Mouse (Mus musculus): ENCODE measurements at regions not wholly inside any gene's neighbourhood (a gene's known extent, or its start where the extent isn't known, plus 50 kb on each side); places are given as distances from the start of the nearest gene placed in this dataset.

DNA sequence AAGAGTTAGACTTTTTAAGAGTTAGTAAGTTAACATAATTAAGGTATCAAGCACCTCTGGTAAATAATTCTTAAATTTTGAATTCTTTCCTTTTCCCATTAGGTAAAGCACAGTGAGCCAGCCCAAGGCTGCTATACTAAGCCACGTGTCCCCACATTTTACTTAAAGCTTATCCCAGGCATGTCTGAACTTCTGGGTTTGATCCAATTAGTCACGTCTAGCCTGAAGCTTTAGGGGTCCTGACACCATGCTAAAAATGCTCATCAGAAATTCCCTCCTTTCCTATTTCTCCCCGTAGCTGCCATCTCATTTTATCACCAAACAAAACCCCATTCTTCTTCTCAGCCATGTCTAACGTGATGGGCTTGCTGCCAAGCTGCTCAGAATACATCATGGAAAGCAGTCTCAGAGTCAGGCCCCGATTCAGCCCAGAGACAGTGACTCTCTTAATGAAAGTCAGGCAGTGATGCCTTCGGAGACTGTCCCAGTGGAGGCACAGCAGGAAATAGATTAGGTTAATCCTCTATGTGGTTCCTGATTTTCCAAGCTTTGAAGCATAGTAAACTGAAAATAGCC lies 315.5 kb downstream of the Ccser2 start:
- H3K36me3 ChIP-seq (ENCODE audit: control insufficient read depth, insufficient read depth): no peaks in the 10 kb centered on the region
- H3K79me2 ChIP-seq (ENCODE audit: control insufficient read depth, insufficient read depth): no peaks in the 10 kb centered on the region
- H3ac ChIP-seq (ENCODE audit: control insufficient read depth, insufficient read length): no peak overlapping the region
- H3K27me3 ChIP-seq (ENCODE audit: control insufficient read depth, insufficient read depth, insufficient read length): no peaks in the 10 kb centered on the region
- TF ChIP-seq MYOG (IDR thresholded peaks at IDR 0.05; ENCODE audit: control insufficient read depth in 1 of 3, insufficient read depth in 1 of 3, insufficient read length in 2 of 3, low read depth in 2 of 3): no peak
- TF ChIP-seq MAX (IDR thresholded peaks at IDR 0.05; ENCODE audit: low read depth): no peak
- no peak for TF ChIP-seq POLR2AphosphoS2 (IDR thresholded peaks at IDR 0.05; ENCODE audit: insufficient read length, low read depth)
- TF ChIP-seq USF1 (IDR thresholded peaks at IDR 0.05; ENCODE audit: low read depth): no peak
- TF ChIP-seq CEBPB (IDR thresholded peaks at IDR 0.05; ENCODE audit: insufficient read depth, poor library complexity, severe bottlenecking): no peak
- TF ChIP-seq TCF12 (IDR thresholded peaks at IDR 0.05; ENCODE audit: insufficient read depth, poor library complexity, severe bottlenecking): no peak
- TF ChIP-seq POLR2A (IDR thresholded peaks at IDR 0.05; ENCODE audit: insufficient read length, low read depth): no peak
- TF ChIP-seq TCF3 (IDR thresholded peaks at IDR 0.05; ENCODE audit: insufficient read length, low read depth): no peak
- TF ChIP-seq MYOD1 (IDR thresholded peaks at IDR 0.05; ENCODE audit: control insufficient read depth in 1 of 3, insufficient read length in 2 of 3, low read depth in 2 of 3): no peak
- TF ChIP-seq REST (IDR thresholded peaks at IDR 0.05; ENCODE audit: insufficient read depth, insufficient read length): no peak
- H3K4me3 ChIP-seq: no peak overlapping the region
- H3K4me2 ChIP-seq (ENCODE audit: low read depth): no peak overlapping the region

DNA sequence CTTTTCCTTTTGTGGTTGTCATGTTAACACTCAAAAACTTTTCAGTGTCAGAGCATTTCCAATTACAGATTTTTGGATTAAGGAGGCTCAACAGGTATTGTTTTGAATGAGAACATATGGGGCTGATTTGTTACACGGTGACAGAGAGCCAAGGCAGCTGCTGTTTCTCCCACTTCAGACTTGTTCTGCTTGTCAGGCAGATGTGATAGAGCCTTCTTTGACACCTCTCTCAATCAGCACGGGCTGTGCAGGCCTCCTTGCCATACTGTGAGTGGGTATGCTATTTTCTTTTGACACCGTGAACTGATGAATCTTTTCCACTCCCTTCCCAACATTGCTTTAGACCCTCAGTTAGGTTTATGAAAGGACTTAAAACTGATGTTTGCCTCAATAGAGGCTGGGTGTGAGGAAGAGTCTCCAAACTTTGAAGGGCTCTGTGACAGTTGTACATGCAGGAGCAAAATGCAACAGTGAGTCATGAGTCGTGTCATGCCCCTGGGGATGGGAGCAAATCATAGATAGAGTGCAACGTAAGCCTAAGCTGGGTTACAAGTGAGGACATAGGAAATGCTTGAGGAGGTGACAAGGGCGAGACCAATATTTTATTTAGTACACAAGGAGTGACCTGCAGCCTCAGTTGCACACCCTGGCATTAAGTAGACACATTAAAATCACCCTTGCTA lies 317.4 kb downstream of the Ccser2 start:
- Histone ChIP-seq H3K4me2 (ENCODE audit: low read depth) (no peak overlapping the region), H3ac (ENCODE audit: control insufficient read depth, insufficient read length) (no peak overlapping the region), H3K4me3 (no peak overlapping the region), H3K79me2 (ENCODE audit: control insufficient read depth, insufficient read depth) (no peaks in the 10 kb centered on the region), H3K36me3 (ENCODE audit: control insufficient read depth, insufficient read depth) (no peaks in the 10 kb centered on the region), H3K27me3 (ENCODE audit: control insufficient read depth, insufficient read depth, insufficient read length) (no peaks in the 10 kb centered on the region)
- no peak for TF ChIP-seq REST (IDR thresholded peaks at IDR 0.05; ENCODE audit: insufficient read depth, insufficient read length)
- TF ChIP-seq MYOG (IDR thresholded peaks at IDR 0.05; ENCODE audit: control insufficient read depth in 1 of 3, insufficient read depth in 1 of 3, insufficient read length in 2 of 3, low read depth in 2 of 3): no peak
- TF ChIP-seq TCF12 (IDR thresholded peaks at IDR 0.05; ENCODE audit: insufficient read depth, poor library complexity, severe bottlenecking): no peak
- TF ChIP-seq POLR2AphosphoS2 (IDR thresholded peaks at IDR 0.05; ENCODE audit: insufficient read length, low read depth): no peak
- no peak for TF ChIP-seq USF1 (IDR thresholded peaks at IDR 0.05; ENCODE audit: low read depth)
- no peak for TF ChIP-seq TCF3 (IDR thresholded peaks at IDR 0.05; ENCODE audit: insufficient read length, low read depth)
- TF ChIP-seq E2F4 (IDR thresholded peaks at IDR 0.05; ENCODE audit: insufficient read depth): no peak
- TF ChIP-seq SRF (IDR thresholded peaks at IDR 0.05; ENCODE audit: control insufficient read depth, insufficient read length, low read depth): no peak
- TF ChIP-seq MAX (IDR thresholded peaks at IDR 0.05; ENCODE audit: low read depth): no peak
- no peak for TF ChIP-seq CEBPB (IDR thresholded peaks at IDR 0.05; ENCODE audit: insufficient read depth, poor library complexity, severe bottlenecking)

DNA sequence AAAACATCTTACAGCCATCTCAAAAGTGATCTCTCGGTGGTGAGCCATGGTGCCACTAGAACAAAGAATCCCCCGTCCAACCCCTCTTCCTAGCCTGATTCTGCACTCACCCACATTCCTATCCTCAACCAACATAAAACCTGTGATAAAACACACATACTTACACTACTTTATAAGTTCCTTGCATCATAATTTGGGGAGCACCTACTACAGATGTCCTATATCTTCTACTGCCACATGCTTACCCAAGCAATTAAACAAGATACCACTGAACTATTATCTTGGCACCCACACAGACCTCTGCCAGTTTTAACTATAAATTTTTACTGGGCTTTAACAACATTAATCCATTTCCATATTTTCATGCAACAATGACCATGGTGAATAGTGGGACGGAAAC lies 321.9 kb downstream of the Ccser2 start:
- TF ChIP-seq E2F4 (IDR thresholded peaks at IDR 0.05; ENCODE audit: insufficient read depth): no peak
- no peak for TF ChIP-seq REST (IDR thresholded peaks at IDR 0.05; ENCODE audit: insufficient read depth, insufficient read length)
- TF ChIP-seq TCF3 (IDR thresholded peaks at IDR 0.05; ENCODE audit: insufficient read length, low read depth): no peak
- TF ChIP-seq MYOG (IDR thresholded peaks at IDR 0.05; ENCODE audit: control insufficient read depth in 1 of 3, insufficient read depth in 1 of 3, insufficient read length in 2 of 3, low read depth in 2 of 3): no peak
- no peak for TF ChIP-seq MAX (IDR thresholded peaks at IDR 0.05; ENCODE audit: low read depth)
- TF ChIP-seq USF1 (IDR thresholded peaks at IDR 0.05; ENCODE audit: low read depth): no peak
- no peak for TF ChIP-seq POLR2AphosphoS2 (IDR thresholded peaks at IDR 0.05; ENCODE audit: insufficient read length, low read depth)
- TF ChIP-seq CEBPB (IDR thresholded peaks at IDR 0.05; ENCODE audit: insufficient read depth, poor library complexity, severe bottlenecking): no peak
- no peak for TF ChIP-seq TCF12 (IDR thresholded peaks at IDR 0.05; ENCODE audit: insufficient read depth, poor library complexity, severe bottlenecking)
- no peak for TF ChIP-seq MYOD1 (IDR thresholded peaks at IDR 0.05; ENCODE audit: control insufficient read depth in 1 of 3, insufficient read length in 2 of 3, low read depth in 2 of 3)
- no peak for TF ChIP-seq SRF (IDR thresholded peaks at IDR 0.05; ENCODE audit: control insufficient read depth, insufficient read length, low read depth)
- no peak for TF ChIP-seq POLR2A (IDR thresholded peaks at IDR 0.05; ENCODE audit: insufficient read length, low read depth)
- no peaks in the 10 kb centered on the region for H3K27me3 ChIP-seq (ENCODE audit: control insufficient read depth, insufficient read depth, insufficient read length)
- no peak overlapping the region for H3K4me3 ChIP-seq
- H3ac ChIP-seq (ENCODE audit: control insufficient read depth, insufficient read length): no peak overlapping the region
- no peak overlapping the region for H3K4me2 ChIP-seq (ENCODE audit: low read depth)
- no peaks in the 10 kb centered on the region for H3K79me2 ChIP-seq (ENCODE audit: control insufficient read depth, insufficient read depth)
- no peaks in the 10 kb centered on the region for H3K36me3 ChIP-seq (ENCODE audit: control insufficient read depth, insufficient read depth)

DNA sequence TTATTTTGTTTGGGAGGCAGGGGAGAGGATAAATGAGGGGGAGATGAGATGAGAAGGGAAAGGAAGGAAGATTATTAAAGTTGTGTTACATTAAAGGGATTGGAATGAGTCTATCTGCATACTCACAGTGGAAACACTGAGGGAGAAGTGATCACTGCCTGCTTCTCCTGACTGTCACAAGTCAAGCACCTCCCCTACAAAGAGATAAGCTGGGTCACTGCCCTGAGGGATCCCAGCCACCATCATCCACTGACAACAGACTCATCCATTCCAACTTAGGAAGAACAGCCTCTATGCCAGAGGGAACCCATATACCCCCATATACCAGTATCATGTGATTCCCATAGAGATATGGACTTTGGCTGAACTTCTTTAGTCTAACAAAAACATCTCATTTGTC lies 322.3 kb downstream of the Ccser2 start:
- Histone ChIP-seq H3ac (ENCODE audit: control insufficient read depth, insufficient read length) (no peak overlapping the region), H3K36me3 (ENCODE audit: control insufficient read depth, insufficient read depth) (no peaks in the 10 kb centered on the region), H3K4me2 (ENCODE audit: low read depth) (no peak overlapping the region), H3K27me3 (ENCODE audit: control insufficient read depth, insufficient read depth, insufficient read length) (no peaks in the 10 kb centered on the region), H3K79me2 (ENCODE audit: control insufficient read depth, insufficient read depth) (no peaks in the 10 kb centered on the region), H3K4me3 (no peak overlapping the region)
- TF ChIP-seq POLR2AphosphoS2 (IDR thresholded peaks at IDR 0.05; ENCODE audit: insufficient read length, low read depth): no peak
- no peak for TF ChIP-seq POLR2A (IDR thresholded peaks at IDR 0.05; ENCODE audit: insufficient read length, low read depth)
- TF ChIP-seq SRF (IDR thresholded peaks at IDR 0.05; ENCODE audit: control insufficient read depth, insufficient read length, low read depth): no peak
- no peak for TF ChIP-seq TCF12 (IDR thresholded peaks at IDR 0.05; ENCODE audit: insufficient read depth, poor library complexity, severe bottlenecking)
- TF ChIP-seq E2F4 (IDR thresholded peaks at IDR 0.05; ENCODE audit: insufficient read depth): no peak
- TF ChIP-seq MYOG (IDR thresholded peaks at IDR 0.05; ENCODE audit: control insufficient read depth in 1 of 3, insufficient read depth in 1 of 3, insufficient read length in 2 of 3, low read depth in 2 of 3): no peak
- TF ChIP-seq CEBPB (IDR thresholded peaks at IDR 0.05; ENCODE audit: insufficient read depth, poor library complexity, severe bottlenecking): no peak
- no peak for TF ChIP-seq USF1 (IDR thresholded peaks at IDR 0.05; ENCODE audit: low read depth)
- TF ChIP-seq TCF3 (IDR thresholded peaks at IDR 0.05; ENCODE audit: insufficient read length, low read depth): no peak
- no peak for TF ChIP-seq MYOD1 (IDR thresholded peaks at IDR 0.05; ENCODE audit: control insufficient read depth in 1 of 3, insufficient read length in 2 of 3, low read depth in 2 of 3)
- TF ChIP-seq MAX (IDR thresholded peaks at IDR 0.05; ENCODE audit: low read depth): no peak
- TF ChIP-seq REST (IDR thresholded peaks at IDR 0.05; ENCODE audit: insufficient read depth, insufficient read length): no peak
